Mouse (Mus musculus) cerebellum, adult 18-20 months (tissue): ENCODE data around the gene Abhd12b.
"Not testable (repeated sequence)": the region's sequence is repeated elsewhere in the genome, so short reads cannot be mapped to it uniquely, and the experiment has no call there.

ENCODE experiments used
- DNase-seq, 2 experiments: peaks; one replicate each; pipeline ENCODE4 v3.0.0; 2021

The Abhd12b gene

DNA sequence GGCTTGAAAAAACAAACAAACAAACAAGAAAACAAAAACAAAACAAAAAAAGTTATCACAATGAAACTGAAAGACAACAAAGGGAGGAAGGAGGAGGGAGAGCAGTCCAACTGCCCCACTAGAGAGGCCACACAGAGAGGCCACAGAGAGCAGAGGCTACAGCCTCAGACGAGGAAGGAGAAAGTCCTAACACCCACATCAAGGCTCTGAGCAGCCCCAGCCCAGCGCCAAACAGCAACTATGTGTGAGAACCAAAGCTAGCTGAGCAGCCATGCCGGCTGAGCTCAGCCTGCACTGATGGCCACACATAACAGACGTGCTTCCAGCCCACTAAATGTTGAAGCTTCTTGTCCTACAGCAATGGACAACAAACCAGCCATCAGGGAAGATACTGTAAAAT is 14.1 kb upstream of the Abhd12b start:
- DNase-seq: no peak

DNA sequence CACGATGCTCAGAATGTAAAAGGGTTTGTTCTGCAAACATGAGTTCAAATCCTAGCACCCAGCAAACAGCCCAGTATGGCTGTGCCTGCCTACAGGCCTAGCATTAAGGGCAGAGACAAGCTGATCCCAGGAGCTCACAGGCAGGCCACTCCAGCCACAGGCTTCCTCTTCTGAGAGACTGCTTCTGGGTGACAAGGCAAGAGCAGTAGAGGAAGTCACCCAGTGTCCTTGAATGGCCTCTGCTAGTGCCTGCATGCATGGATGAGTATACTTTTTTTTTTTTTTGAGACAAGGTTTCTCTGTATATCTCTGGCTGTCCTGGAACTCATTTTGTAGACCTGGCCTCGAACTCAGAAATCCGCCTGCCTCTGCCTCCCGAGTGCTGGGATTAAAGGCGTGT is 13.4 kb upstream of the Abhd12b start:
- no peak for DNase-seq

DNA sequence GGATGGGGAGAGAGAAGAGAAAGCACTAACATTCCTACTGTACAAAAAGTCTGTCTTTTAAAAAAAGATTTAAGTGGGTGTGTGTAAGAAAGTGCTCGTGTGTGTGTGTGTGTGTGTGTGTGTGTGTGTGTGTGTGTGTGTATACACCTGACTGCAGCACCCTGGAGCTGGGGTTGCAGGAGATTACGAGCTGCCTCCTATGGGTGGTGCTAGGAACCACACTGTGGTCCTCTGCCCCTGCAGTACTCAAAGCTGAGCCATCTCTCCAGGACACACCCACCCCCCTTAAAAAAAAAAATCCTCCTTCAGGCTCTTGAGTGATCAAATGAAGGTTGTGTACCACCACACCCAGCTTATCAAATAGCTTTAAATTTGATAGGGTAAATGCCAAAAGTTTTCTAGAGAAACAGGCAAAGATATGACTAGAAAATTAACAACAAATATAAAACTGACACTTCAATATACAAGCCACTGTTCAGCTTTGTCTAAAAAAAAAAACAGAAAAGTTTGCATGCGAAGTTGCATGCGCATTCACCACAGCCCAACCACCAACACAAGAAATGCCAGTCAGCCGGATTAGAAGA is 12.9 kb upstream of the Abhd12b start:
- DNase-seq: no peak

DNA sequence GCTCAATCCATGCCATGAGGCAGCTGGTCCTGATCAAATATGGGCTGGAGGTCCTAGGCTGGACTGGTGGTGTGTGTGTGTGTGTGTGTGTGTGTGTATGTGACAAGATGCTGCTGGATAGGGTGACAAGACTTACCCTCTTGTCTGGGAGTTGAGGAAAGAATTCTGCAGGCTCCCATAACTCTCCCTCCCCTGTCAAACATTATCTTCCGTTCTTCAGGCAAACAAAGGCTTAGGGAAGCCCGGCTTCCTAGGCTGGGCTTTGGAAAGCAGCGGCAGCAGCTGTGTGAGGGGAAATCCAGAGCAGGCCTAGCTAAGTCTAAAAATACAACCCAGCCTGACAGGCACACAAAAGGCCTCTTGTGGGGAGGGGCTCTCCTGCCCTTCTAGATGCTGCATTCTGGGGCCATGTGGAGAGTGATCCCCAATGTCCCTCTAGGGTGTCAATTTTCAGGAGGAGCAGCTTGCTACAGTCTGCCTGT is 9.8 kb upstream of the Abhd12b start:
- DNase-seq: not testable (repeated sequence)

DNA sequence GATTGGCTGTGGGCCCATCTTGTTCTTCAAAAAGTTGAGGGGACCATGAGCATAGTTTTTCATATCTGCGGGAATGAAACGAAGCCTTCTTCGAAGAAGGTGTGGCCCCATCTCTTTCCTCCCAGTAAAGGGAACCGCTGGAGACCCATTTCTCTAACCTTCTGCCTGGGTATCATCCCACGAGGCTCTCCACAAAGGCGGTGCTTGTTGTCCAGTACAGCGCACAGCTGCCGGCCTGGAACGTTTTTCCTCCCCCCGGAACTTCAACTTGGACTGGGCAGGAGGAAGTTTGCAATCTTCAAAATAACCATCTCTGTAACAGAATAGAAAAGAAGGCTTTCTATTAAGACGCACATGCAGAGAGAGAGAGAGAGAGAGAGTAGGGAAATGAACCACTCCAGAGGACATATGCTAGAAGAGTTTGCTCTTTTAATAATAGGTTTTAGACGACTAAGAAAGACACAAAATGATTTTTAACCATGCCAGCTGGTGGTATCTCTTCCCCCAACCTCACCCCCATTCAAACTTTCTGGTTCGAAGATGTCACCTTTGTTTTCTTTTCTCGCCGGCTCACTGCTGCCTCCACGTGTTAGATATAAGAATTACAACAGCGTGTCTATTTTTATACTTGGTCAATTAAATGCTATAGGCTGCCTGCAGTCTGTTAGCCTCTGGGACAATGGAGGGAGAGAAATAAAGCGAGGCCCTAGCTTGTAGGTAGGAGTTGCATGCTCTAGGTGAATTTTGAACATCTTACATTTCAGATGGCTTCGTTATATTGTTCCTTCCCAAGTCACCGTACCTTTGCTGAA is 9.1 kb upstream of the Abhd12b start:
- DNase-seq: peak; percentile 56 to 70

DNA sequence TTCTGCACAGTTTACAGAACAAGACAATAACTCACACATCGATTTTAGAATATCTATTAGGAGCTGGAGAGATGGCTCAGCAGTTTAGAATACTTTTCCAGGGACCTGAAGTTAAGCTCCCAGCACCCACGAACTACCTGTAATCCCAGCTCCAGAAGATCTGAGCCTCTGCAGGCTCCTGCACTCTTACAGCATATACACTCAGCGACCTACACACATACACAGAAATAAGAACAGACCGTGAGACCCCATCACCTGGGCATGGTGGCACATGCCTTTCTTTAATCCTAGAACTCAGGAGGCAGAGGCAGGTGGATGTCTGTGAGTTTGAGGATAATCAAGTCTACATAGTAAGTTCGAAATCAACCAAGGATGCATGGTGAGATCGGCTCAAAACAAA is 8.4 kb upstream of the Abhd12b start:
- no peak for DNase-seq

DNA sequence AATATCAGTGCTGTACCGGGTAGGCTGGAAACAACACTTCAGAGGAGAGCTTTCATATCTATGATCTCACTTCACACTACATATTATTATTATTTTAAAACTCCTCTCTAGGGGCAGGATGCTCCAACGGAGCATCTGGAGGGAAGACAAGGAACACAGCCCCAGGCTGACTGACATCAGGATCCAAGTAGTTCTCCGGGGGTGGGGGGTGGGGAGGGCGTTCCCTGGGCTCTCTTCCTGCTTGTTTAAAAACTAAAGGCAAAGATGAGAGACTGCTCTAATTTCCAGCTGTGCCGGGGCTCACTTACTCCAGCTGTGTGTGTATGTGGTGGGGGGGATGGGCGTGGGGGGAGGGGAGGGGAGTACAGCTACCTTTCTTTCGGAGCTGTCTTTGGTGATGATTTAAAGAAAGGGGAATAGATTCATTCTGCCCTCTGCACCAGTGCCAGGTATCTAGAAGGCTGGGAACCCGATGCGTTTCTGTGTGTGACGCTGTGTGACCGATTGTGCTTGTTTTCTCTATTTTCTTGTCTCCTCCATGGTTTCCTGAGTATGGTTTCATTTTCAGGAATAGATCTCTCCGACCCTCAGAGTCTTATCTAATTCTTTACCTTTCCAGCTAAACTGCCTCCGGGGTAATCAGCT is 5.8 kb upstream of the Abhd12b start:
- no peak for DNase-seq

DNA sequence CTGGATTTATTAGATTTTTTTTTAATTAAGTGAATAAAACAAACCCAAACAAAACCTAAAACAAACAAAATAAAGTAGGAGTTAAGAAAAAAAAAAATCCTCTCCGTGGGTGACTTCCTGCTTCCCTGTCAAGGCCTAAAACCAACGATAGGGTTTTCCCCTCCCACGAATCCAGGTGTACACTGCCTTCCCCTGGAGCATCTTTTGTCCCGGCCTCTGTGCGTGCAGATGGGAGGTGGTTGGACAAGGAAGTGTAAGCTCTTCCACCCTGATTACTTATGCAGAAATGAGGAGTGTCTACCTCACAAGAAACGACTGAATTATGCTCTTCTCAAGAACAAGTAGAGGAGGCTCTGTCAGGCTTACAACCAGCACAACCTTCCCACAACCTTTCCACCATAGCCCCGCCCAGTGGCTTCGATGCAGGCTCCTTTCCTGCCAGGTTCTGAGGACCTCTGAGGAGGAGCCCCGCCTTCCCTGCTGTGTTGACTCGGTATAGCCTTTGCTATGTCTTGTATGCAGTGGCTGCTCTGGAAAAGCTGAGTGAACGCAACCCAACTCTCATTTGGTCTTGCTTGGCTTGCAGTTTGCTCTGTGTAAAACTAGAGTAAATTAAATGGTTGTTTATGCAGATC is 5.2 kb upstream of the Abhd12b start:
- DNase-seq: peak; percentile 10 to 14

DNA sequence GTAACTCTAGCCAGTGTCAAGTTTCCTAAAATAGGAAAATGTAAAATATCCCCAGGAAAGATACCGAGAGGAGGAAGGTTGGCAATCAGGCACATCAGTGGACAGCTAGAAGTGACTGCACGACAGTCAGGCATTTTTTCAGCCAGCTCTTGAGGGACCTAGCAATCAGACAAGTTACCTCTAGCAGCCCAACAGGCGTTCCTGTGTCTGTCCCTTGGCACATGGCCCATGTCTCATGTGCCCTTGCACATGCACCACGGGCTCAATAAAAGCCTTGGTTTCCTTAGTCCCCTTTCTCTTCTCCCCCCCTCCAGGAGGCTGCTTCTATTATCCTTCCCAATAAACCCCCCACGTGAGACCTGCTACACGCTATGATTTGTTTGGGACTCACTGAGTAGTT is 2.3 kb downstream of the Abhd12b start:
- DNase-seq: no peak

DNA sequence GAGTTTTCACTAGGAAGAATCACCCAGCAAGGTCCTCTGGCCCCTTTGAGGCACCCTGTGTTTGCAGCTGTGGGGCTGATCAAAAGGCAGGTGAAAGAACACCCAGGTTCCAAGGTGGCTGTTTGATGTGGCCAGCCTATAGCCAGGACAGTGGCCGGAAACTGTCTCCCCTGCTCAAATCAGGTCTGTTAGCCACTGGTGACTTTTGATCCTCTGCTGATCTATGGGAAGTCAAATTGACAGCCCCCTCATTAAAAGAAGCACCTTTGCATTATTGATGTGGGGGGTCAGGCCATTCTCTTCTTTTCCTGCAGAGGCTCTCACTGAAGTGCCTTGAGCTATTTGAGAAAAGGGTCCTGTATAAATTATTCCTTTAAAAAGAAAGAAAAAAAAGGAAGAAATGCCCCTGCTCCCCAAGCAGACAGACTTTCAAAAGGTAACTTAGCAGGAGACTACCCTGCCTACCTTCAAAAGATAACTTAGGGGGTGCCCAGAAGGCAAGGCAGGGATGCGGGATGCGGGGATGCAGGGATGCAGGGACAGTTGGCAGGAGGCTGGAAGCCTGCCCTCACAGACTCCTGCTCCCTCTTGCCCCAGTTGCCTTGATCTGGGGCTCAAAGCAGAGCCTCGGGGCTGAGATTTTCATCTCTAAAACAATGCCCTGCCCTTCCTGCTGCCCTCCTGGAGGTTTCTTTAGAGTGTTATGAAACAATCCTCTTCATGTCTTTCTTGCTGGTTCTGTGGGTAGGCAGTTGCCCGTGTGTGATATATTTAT is 3.5 kb downstream of the Abhd12b start:
- no peak for DNase-seq

DNA sequence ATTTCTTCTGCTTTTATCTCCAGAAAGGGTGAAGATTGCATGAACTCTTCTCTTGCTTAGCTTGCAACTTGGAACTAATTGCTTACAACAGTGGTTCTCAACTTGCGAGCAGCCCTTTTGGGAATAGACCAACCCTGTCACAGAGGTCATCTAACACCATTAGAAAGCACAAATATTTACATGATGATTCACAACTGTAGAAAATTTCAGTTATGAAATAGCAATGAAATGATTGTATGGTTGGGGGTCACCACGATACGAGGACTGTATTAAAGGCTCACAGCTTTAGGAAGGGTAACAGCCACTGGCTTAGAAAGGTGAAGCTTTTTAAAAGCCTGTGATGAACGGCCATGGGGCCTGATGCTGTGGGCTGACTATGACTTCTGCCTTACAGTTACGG is 7.1 kb downstream of the Abhd12b start:
- no peak for DNase-seq

DNA sequence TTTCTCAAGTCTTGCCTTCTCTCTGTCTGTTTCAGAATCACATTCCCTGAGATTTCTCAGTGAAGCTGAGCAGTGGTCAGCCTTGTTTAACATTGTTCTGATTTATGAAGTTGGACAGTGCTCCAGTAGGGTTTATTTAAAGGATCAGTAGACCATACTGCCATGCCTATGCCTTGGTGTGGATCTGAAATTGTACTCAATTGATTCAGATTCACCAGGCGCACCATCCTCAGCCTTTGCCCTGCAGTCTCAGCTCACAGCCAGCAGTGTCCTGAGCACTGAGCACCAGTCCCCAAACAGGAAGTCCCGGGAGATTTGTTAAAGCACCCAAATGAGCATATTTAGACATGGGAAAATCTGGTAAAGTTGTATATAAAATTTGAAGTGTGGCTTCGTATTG is 10.8 kb downstream of the Abhd12b start:
- no peak for DNase-seq

DNA sequence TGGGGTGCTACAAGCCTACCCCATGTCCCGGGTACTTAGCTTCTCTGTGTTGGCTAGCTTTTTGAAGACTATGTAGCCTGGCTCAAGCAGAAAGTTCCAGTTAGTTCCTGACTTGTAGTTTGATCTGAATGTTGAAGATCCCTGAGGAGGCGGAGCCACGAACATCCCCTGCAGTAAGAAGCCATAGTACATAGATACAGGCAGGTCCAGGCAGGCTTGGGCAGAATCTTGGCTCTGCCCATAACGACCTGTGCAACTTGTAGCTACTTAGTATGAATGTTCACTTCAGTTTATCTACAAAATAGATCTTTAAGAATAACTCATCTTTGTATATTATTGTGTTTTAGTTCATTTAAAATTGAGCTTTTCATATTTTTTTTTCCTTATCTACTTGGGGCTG is 14.0 kb downstream of the Abhd12b start:
- no peak for DNase-seq

DNA sequence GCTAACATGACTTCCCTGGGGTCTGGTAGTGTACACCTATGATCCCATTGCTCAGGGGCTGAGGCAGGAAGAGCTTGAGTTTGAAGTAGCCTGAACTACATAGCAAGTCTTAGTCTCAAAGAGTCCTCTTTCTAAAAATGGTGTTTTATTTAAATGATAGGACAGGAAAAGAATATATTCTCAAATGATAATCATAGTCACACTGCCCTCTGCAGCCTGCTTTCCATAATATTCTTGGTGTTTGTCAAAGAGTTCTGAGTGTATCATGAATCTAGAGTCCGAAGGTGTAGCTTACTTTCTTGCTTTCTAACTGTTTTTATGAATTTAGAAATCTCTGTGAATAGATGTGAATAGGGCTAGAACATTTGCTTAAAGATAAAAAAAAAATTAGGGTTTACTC is 16.0 kb downstream of the Abhd12b start:
- DNase-seq: no peak

DNA sequence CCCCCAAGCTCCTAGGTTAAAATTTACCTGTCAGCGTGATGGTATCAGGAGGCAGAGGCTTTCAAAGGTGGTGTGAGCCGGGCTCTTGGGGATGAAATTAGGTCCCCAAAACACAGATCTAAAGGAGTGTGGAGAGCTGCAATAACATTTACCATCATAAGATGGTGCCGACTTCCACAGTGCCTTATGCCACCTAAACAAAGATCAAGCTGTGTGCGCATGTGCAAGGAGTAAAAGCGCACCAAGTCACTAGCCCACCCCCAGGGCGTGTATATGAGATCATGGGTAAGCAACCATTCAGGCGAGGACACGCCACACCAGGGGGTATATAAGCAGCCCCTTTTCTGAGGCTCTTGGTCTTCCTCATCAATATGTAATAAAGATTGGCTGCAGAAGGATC is 29.6 kb downstream of the Abhd12b start:
- DNase-seq: peak in 1 of 2 experiments; percentile 7

DNA sequence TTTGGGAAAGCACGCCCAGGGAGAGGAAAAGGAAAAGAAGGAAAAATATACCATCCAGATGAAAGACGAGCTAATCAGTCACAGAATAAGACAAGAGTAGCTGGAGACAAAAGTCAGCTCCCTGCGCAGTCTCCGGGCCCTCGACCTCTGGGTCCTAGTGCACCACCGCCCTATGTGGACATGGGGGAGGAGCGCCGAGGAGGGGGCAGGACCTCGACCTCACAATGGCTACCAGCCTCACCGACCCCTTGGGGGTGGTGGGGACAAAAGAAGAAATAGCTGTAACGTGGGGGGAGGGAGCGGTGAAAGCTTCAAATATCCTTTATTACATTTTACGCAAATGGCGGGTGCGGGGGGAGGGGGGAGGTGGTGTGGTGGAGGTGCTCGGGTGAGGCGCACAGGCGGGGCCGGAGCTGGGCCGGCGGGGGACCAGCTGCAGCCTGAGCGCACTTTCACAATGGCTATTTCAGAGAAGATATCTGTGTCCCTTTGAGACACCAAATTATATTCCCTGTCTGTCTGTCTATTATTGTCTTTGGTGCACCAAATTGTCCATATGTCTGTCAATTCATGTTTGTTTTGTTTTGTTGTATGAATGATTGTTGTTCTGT is 30.3 kb downstream of the Abhd12b start:
- DNase-seq: peak; percentile 35 to 43

DNA sequence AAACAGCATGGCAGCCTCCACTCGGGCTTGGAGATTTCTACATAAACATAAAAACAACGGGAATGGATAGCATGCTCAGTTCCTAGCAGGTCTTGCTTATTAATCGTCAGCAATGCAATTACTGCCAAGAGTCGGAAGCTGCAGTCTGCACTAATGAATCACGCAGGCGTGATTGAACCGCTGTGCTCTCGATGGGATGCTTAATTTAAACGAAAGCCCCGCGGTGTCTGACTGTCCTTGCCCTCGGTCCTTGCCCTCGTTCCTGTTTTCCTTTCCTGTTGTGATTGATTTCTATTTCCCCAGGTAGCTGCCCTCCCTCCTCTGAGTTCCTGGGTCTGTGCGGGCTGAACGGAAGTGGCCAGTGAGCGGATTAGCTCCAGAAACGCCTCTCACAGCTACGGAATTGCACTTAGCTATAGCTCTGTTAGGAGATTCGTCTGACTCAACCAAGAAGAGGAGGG is 38.4 kb downstream of the Abhd12b start:
- peak in 1 of 2 experiments; percentile 9 for DNase-seq

DNA sequence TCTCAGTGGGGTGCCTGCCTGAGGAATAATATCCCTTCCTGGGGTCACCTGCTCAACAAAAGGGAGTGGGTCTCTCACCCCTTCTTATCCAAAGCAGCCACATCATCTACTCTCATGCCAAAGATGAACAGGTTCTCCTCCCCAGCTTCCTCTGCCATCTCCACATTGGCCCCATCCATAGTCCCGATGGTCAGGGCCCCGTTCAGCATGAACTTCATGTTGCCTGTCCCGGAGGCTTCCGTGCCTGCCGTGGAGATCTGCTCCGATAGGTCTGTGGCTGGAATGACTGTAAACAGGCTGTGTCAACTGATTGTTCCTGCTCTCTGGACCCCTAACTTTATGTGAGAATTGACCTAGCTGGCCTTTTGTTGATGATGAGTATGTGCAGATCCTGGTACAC is 41.5 kb downstream of the Abhd12b start:
- DNase-seq: no peak

DNA sequence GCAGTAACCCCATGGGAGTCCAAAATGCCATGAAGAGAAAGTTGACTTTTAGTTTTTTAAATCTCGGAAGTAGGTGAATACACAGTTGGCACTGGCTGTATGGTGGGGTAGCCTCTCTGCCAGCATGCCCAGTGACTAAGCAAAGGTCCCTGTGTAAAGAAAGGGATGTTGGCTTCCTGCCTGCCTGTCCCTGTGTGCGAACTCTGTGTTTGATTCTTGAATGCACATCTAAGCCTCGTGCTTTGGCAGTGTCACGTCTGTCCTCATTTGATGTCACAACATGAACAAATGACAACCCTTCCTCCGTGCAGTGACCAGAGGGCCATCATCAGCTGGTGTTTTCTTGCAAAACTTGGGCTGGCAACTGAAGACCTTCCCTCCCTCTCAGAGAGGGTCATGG is 42.4 kb downstream of the Abhd12b start:
- DNase-seq: no peak

DNA sequence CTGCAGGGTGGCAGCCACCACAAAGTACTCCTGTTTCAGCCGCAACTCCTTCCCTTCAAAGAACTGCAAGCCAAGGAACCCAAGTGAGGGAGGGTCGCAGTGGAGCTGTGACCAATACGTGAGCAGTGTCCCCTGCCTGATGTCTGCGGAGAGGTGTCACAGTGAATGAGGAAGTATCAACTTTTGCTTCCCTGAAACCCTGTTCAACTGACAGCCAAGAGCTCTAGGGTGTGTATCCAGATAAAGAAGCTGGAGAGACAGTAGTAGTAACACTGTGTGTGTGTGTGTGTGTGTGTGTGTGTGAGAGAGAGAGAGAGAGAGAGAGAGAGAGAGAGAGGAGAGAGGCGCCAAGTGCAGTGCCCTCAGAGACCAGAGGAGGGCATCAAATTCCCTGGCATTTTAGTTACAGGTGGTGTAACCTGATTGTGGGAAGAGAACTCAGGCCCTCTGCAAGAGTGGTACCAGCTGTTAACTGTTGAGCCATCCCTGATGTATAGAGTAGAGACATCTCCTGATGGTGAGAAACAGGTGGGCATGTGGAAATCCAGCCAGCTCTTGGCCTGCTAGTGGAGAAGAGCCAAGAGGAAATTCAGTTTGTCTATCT is 48.1 kb downstream of the Abhd12b start:
- no peak for DNase-seq

DNA sequence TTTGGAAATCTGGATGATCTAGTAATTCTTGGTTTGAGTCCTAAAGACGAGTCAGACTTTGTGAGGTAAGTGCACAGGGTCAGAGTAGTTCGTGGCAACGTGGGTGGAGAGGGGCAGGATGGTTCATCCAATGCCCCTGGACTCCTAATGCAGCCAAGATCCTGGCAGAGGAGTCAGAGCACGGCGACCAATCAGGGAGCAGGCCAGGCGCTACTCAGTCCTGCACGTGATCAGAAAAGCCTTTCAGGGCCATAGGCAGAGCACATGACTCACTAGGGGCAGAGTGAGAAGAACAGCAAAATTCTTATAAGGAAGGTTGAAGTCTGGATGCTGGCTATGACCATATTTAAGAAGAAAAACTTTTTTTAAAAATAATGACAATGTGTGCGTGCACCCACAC is 50.5 kb downstream of the Abhd12b start:
- DNase-seq: no peak

DNA sequence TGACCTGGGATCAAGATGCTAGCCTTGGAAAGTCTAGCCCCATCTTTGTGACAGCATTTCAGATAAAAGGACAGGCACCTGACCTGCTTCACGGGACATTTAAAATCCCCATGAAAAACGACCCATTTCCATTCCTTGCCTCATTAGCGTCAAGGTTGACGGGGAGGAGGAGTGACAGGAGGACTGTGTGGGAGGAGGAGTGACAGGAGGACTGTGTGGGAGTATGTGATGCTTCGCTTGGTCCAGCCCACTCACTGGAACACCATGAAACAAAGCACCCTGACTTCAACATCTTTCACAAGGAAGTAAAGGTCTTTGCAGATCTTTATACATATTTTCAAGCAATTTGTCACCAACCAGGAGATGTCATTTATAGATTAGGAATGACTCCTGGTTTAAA is 54.3 kb downstream of the Abhd12b start:
- no peak for DNase-seq
